Mouse (Mus musculus) heart, postnatal 4 days (tissue): Measurements from ENCODE around the gene Frrs1. TPM values are rescaled to one million over a fixed set of nuclear protein-coding genes. Genes with fewer than 3 reads are reported as not detected.

Experiments
- DNase-seq: peaks from one replicate; pipeline ENCODE4 v3.0.0; 2021
- total RNA-seq, 2 experiments: library from RNA; stranded (reverse); gene quantifications; 2 replicates each; pipeline ENCODE4 v1.2.3; 2021

Gene Frrs1
- total RNA-seq, 2 experiments from 2014 or later = 8.0 to 11.9 TPM

DNA sequence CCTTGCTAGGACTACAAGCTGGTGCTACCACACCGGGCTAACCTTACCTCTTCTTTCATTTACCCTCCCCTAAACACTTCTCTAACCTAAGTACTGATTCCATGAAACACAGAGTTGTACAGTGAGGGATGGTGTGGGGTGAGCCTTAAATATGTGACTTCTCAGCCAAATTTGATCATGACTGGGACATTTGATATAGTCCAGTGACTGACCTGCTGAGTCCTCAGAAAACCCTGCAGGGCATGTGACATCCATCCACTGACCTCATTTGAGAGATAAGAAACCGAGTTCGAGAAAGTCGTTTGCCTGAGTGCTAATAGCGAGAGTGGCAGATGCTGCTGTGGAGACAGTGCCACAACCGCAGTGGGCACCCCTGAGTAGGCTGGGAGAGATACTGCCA, 55.1 kb downstream of the Frrs1 start:
- DNase-seq = peak; percentile 30

DNA sequence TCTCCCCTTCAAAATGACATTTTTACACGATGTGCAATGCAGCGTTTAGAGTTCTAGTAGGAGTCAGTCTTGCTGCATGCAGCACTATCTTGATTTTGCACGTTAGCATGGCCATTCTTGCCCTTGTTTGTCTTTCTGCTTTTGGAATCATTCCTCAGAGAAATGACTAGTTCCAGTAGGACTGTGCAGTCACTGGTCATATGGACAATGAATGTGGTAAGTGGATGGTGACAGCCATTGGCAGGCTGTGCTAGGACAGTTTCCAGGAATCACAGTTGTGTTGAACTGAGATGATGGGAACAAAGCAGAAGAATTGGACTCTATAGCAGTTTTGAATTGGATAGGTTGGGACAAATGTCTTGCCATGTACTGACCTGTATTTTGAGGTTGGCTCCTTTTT, 55.7 kb downstream of the Frrs1 start:
- peak; percentile 28 for DNase-seq

DNA sequence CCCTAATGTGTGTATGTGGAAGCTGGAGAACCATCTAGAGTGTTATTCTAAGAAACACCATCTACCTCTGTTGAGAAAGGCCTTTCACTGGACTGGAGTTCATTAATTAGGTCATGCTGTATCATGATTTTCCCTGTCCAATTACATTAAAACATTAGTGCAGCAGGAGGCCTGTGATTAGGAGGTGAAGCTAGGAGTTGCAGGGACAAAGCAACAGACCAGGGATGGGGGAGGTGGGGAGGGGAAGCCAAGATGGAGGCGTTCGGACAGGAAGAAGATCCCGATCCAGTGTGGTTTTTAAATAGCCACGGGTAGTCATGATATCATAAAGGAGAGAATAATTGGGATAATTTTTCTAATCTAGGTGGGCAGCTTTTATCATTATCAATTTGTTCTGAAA, 57.8 kb downstream of the Frrs1 start:
- DNase-seq = no peak

DNA sequence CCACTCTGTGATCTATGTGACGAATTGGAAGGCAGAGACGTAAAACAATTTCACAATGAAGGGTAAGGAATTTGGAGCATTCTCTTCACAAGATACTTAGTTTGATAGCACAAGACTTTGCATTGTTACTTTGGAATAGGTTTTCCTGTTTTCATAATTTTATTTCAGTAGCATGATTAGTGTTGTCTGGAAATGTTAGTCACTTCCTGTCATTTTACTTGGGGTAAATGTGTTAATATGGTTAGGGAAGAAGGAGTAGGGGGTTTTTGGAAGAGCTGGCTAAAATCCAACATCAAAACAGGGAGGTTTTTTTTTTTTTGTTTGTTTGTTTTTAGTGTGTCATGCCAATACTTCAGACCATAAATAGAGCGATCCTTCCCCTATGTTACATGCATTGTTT, 62.3 kb downstream of the Frrs1 start:
- no peak for DNase-seq

DNA sequence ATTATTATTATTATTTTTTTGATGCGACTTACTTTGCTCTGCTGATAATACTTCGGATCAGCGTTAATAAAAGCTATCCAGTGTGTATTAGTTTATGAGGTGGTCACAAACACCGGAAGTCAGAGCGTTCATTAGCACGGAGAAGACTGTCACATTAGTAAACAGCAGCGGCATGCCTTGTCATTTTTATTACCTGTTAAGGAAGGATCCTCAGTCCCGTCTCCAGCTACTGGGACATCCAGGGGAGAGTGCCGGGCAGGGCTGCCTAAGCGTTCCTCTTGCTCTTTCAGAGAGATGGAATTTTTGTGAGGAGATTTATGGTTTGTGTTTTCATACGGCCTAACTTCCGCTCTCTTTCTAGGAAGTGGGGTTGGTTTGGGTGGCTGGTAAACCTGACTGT, 63.8 kb downstream of the Frrs1 start:
- no peak for DNase-seq

DNA sequence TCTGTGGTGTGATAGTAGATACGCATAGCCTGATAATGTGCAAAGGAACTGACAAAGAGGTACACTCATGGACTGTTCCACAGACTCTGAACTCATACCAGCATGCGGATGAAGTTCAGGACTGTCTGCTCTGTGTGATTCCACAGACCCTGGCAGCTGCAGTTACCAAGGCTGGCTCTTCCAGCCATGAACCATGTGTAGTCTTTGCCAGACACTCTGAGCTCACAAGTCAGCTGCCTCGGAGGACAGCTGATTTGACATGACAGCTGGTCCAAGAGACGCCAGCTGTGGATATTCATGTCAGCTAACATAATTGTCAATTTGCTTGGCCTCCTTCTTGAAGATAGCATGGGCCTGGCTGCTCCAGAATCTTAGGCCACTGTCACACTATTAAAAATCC, 69.7 kb downstream of the Frrs1 start:
- peak; percentile 45 for DNase-seq

DNA sequence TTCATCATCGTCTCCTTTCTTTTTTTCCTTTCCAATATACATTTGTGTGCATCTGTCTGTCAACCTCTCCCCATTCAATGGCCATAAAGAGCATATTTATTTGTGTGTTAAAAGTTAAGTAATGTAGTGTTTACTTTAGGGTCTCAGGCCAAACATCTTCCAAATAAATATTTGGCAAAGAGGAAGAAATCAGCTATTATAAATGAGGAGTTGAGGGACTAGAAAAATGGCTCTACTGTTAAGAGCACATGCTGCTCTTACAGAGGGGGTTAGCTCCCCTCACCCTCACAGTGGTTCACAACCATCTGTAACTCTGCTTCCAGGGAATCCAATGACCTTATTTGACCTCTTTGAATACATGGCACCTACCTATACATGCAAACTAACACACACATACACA, 73.9 kb downstream of the Frrs1 start:
- DNase-seq = no peak

DNA sequence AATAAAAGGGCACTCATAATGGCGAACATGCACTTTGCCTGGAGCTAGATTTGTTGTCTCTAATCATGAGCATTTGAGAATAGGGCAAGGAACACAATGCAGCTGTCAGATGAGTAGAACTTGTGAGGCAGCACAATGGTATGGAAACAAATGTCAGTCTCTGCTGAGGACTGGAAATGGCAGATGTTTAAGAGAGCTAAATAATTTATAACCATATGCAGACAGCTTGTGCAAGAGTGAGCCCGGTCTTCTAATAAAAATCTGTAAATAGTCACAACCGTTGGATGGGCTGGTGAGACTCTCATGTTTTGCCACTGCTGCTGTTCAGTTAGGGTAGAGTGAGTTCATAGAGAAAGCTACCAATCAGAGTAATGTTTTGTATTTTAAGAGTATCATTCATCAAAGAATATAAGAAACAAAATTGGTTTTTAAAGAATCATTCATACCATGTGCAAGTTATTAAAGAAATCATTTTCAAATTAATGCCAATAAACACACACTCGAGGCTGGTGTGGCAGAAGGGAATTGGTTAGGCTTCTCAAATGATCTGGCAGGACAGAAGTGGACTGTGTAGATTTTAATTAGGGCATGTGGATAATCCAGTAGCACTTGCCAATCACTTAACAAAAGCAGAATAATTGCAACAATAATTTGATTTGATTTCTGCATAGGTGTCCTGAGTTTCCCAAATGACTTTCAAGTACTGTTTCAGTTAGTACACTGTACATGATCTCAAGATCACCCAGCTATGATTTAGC, 77.8 kb downstream of the Frrs1 start:
- no peak for DNase-seq

DNA sequence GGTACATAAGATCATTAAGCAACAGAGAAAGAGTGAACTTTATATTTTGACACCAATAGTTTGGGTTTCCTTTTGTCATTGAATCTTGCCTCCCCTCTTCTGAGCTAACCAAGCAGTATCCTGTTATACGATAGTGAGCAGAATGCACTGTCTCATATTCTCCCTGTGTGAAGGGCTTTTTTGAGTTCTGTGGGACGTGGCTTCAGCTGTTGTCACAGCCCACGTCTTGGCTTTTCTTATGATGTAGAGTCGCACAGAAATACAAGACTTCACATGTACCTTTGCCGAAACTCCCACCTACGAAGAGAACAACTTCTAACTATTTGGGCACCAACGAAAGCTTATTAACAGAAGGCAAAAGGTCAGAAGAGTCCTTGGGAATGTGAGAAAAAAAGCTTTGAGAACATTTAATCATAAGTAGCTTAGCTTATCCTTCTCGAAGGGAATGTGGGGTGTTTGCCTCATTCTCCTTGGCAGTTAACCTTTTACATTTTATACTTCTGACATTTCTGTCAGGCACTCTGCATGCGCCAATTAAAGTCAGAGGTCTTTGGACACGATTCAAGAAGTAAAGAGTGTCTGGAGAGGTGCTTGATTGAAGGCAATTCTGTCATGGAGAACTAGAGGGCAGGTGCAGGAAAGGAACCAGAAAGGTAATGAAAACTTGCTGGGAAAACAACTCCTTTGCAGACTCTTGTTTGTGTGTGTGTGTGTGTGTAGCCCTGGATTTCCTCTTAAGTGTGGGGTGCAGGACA, 81.7 kb downstream of the Frrs1 start:
- no peak for DNase-seq

DNA sequence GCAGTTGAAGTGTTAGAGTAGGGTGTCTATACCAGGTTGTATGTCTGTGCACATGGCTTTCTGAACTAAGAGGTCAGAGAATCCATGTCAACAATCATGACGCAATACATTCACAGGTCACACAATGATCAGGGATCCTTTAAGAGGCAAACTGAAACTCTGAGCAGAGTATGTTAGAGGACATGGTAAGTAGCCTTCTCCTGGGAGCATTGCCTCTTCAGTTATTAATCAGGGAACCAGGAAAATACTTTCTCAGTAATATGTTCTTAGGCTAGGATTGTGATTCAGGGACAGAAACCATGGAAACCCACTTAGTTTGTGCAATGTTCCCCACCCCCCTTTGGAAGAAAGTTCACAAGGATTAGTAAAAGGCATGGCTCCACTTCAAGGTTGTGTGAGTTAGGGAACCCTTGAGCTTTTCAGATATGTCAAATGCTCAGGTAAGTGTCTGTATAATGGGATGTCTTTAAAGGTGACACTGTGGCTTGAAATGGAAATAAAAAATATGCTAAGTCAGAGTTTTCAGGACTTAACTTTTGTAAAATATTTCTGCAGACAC, 82.4 kb downstream of the Frrs1 start:
- DNase-seq = no peak

DNA sequence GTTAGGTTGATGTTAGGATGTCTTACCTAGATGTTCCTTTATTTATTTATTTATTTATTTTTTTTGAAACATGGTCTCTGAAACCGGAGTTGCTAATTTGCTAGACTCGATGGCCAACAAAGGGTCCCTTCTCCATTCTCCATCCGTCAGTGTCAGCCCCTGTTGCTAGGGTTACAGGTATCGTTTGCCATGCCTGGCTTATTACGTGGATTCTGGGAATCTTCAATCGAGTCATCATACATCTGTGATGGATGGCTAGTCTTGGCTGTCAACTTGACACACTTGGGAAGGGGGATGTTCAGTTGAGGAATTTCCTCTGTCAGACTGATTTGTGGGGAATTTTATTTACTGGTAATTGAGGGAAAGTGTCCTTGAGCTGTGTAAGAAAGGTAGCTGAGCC, 83.5 kb downstream of the Frrs1 start:
- DNase-seq = no peak

DNA sequence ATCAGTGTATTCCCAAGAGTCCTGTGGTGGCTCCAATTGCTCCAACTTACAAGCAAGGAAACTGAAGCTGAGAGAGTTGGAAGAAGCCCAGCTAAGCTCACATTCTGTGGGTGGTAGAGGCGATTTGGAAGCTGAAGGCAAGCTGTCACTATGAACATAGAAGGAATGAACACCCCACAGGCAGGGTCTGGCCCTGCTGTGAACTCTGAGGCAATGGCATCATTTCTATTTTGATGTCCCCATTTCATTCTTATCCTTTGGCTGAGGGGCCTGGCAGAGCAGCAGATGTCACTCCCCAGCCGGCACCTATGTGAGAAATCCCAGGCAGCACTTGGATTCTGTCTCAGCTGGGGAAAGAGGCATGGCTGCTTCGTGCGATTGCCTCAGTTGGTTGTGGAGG, 84.2 kb downstream of the Frrs1 start:
- DNase-seq = peak; percentile 65

DNA sequence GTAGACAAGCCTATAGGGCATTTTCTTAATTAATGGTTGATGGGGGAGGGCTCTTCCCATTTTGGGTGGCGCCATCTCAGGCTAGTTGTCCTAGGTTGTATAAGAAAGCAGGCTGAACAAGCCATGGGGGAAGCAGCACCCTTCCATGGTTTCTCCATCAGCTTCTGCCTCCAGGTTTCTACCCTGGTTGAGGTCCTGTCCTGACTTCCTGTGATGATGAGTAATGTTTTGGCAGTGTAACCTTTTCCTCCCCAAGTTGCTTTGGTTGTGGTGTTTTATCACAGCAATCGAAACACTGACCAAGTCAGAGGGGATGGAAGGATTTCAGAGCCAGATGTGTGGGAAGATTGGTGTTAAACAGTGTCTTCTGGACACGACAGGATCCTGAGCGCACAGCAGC, 87.2 kb downstream of the Frrs1 start:
- DNase-seq = no peak

DNA sequence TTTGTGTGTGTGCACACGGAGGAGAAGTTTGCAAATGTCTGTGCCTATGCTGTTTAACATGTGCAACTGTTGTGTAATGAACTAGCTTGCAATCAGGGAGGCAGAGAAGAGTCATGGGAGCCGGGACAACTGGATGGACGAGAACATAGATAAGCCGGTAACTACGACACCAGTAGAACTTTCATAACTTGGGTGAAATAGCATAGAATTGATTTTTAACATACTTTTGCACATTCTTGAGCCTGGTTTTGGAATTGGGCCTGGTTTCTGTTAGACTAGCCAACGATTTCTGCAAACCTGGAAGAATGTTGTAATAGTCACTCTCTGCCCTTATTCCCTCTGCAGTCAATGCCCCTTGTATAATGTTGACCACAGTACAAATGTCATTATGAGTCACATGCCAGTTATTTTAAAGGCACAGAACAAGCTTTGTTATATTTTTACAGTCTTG, 91.4 kb downstream of the Frrs1 start:
- no peak for DNase-seq

DNA sequence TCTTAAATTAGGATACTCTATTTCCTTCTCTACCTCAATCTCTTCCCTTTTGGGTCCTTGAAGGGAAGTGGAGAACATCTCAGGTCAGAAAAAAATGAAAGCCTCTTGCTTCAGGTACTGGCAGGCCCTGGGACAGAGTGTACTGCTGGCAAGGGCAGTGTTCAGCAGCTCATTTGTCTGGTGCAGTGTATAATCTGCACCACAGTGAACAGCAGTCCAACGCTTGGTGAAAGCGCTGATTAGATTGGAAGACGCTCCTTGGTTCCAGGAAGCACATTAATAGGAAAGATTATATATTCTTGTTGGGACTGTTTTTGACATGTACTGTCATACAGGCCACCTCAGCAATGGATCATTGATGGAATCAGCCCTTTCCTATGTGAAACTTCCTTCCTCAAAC, 92.2 kb downstream of the Frrs1 start:
- DNase-seq = no peak

DNA sequence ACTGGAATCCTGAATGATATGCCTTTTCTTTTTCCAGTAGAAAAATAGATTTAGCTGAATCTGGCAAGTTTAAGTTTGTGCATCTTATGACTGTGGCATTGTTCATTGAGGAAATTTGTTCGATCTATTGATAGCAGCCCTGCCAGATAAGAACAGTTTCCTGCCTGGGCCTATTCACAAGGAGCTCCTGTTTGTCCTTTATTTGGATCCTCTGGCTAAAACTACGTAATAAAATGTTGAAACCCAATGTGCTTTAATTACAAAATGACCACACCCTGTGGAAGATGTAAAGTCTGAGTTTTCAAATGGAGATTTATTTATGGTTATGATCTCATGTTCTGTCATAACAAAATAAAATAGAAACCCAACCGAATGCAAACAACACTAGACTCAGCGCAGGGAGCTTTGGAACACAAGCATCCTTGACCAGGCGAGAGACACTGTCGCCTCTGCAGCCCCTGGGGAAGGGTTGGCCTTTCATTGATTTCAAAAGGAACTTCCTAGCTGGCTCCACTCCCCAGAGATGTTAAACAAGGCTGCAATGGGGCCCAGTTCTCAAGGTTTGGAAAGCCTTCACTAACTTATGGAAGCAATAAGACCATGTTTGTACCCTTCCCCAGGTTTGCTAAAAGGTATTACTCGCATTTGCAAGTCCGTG, 93.1 kb downstream of the Frrs1 start:
- no peak for DNase-seq

DNA sequence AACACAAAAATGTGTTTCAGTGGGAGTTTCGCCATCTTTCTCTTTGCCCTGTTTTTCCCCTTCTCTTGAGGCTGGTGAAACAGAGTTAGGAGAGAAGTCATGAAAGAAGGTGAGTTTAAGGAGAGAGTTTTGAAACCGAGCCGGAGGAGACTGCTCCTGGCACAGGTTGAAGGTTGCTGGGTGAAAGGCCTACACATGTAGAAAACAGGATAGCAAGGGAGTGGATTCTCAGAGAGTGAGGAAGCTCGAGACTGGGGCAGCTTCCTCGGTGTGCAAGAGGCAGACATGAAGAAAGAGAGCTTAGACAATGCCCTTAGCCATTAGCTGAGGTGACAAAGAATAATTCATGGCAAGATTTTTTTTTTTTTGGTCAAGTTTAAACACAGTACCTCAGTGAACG, 94.1 kb downstream of the Frrs1 start:
- no peak for DNase-seq

DNA sequence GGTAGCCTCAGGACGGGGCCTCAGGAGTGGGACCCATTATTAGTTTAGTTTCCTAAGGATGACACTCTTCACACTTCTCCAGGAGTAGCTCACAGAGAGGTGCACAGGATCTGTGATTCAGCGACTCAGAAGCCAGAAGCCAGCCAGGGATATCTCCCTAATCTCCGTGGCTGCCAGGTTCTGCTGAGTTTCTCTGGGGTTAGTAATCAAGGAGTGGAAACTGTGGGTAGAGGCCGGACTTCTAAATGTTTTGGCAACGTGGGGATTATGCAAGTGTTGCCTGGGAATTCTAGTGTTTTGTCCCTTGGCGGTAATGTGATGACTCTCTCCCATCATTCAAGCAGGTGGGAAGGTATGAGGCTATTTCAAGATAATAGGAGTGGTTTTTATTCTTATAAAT, 95.8 kb downstream of the Frrs1 start:
- DNase-seq = peak; percentile 37

Other genes starting within 250 kb of the Frrs1 start
- 1 to 10 TPM; 7.1 to 9.0 TPM for gene Trmt13, start 244.9 kb upstream of the Frrs1 start, total RNA-seq
- gene Mfsd14a, start 196.8 kb upstream of the Frrs1 start, total RNA-seq = 10 to 100 TPM; 33.5 to 33.6 TPM
- gene Gm43191, start 178.2 kb upstream of the Frrs1 start, total RNA-seq = 1 to 10 TPM in 1 of 2 experiments, not detected in 1; 1.8 TPM
- gene Slc35a3, start 146.6 kb upstream of the Frrs1 start, total RNA-seq = 10 to 100 TPM; 23.7 to 25.8 TPM
- 100 to 1,000 TPM; 134 to 148 TPM for gene Agl, start 51.3 kb upstream of the Frrs1 start, total RNA-seq
- under 1 TPM in 1 of 2 experiments, not detected in 1; 0.32 TPM for gene 4930455H04Rik, start 108.8 kb downstream of the Frrs1 start, total RNA-seq
- gene Palmd, start 109.5 kb downstream of the Frrs1 start, total RNA-seq = 10 to 100 TPM; 61.6 to 66.2 TPM